Mouse (Mus musculus): ENCODE data around the gene Zfp90. TPM values are rescaled to one million over a fixed set of nuclear protein-coding genes. Genes with fewer than 3 reads are reported as not detected.

The Zfp90 gene
- polyA plus RNA-seq (2016; fragmentation: Nextera tagmentation; extraction: Ambion mirVana): 36.5 and 41.1 TPM in 2 replicates

DNA sequence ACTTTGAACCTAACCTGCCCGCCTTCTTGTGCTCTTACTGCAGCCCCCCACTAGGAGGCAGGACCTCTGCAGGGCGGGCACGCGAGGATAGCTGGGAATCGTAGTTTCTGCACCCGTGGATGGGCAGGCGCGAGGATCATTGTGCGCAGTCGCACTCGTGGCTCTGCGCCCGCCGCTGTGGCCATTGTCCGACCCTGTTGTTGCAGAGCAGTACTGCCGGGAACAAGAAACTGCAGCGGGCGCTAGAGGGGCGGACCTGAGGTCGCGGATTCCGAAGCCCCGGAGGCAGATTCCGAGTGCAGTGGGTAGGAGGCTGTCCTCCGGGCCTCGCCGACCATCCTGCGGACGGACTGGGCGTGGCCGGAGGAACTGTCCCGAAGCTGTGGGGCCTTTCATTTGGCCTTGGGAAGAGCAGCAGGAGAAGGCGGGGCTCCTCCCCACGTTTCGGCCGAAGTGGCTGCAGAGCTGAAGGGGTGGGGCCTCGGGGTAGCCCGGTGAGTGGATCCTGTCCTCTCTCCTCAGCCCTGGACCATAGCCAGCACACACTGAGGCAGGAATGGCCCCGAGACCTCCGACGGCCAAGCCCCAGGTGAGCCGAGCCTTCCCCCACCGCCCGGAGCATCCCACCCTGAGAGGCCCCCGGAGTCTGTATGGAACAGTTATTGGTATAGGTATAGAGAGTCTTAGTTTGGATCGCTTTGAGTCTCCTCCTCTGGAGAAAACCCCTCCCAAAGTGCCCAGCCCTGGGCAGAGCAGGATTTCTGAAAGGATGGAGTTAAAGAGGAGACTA, at the start of gene Zfp90:
Gene Zfp90, plus strand, starts transcription at position 146 of the 790 bp plus-strand sequence.
- peaks cover 12% of the 10 kb centered on the region; the same call in 1 of the 2 replicates for H3K9me3 ChIP-seq
- ATAC-seq (ENCODE audit: low FRiP score): peak; percentile 98
- WGBS: under 1% methylated on average over 46 of the region's 46 CpGs
- no peaks in the 10 kb centered on the region for H3K27me3 ChIP-seq
- peaks cover 7% of the 10 kb centered on the region for H3K4me1 ChIP-seq
- peak within 1 kb of the TSS; percentile 98 for H3K27ac ChIP-seq
- peak within 1 kb of the TSS; percentile 71 for H3K4me2 ChIP-seq
- H3K9ac ChIP-seq: peak within 1 kb of the TSS; percentile 88
- peaks cover 33% of the 10 kb centered on the region for H3K36me3 ChIP-seq (replicated peaks)
- H3K4me3 ChIP-seq (replicated peaks): peak within 1 kb of the TSS; percentile 77

DNA sequence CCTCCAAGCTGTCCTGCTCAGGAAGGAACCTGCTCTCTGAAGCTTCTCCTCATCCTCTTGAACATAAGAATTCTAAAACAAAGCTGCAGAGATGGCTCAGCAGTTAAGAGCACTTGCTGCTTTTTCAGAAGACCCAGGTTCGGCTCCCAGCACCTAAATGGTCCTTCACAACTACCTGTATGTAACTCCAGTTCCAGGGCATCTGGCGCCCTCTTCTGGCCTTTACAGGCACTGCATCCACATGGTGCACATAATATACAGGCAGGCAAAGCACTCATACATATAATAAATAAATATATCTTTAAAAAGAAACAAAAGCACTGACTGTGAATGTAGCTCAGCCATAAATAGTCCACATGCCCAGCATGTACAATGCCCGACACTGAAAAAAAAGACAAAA, 46.6 kb upstream of the Zfp90 start:
- Histone ChIP-seq H3K27me3 (no peaks in the 10 kb centered on the region), H3K9me3 (no peaks in the 10 kb centered on the region), H3K36me3 (replicated peaks) (no peaks in the 10 kb centered on the region), H3K9ac (no peak overlapping the region), H3K27ac (no peak overlapping the region), H3K4me1 (no peaks in the 10 kb centered on the region), H3K4me3 (replicated peaks) (no peak overlapping the region), H3K4me2 (no peak overlapping the region)
- 69% methylated on average over 3 of the region's 3 CpGs for WGBS
- no peak for ATAC-seq (ENCODE audit: low FRiP score)

DNA sequence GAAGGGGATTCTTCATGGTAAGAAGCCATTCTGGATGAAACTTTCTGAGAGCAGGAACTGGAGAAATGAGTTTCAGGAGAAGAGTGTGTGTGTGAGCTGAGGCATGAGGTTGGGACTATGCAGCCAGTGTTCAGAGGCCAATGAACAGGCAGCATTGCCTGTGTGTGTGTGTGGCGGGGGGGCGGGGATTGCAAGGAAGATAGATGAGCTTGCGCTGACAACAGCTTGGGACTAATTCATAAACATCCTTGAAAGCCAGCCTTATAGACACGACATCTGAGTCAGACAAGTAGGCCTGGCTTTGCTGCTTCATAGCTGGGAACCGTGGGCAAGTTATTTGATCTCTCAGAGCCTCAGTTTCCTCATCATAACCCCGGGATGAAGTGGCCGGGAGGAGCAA, 46.1 kb upstream of the Zfp90 start:
- no peaks in the 10 kb centered on the region for H3K4me1 ChIP-seq
- 86% methylated on average over 7 of the region's 7 CpGs for WGBS
- H3K9me3 ChIP-seq: no peaks in the 10 kb centered on the region
- H3K27me3 ChIP-seq: no peaks in the 10 kb centered on the region
- no peak overlapping the region for H3K4me2 ChIP-seq
- ATAC-seq (ENCODE audit: low FRiP score): no peak
- no peak overlapping the region for H3K4me3 ChIP-seq (replicated peaks)
- no peak overlapping the region for H3K9ac ChIP-seq
- no peaks in the 10 kb centered on the region for H3K36me3 ChIP-seq (replicated peaks)
- no peak overlapping the region for H3K27ac ChIP-seq

DNA sequence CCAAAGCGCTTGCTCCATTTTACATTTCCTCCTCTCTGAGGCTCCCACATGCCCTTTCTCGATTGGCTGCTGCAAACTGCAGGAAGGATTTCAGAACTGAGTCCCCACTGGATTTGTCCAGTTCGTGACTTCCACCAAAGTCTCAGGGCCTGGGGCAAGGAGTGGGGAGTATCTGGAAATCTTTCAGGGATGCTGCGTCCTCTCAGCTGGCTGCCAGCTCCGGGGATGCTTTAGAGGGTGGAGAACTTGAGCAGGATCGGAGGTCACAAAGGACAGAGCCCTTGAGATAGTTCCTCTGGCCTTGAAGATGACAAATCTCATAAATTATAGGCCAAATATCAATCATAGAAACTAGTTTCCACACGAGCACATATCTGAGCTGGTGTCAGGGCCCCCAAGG, 39.2 kb upstream of the Zfp90 start:
- H3K27me3 ChIP-seq: no peaks in the 10 kb centered on the region
- peaks cover 6% of the 10 kb centered on the region; the same call in 1 of the 2 replicates for H3K4me1 ChIP-seq
- H3K36me3 ChIP-seq (replicated peaks): no peaks in the 10 kb centered on the region
- no peak overlapping the region for H3K4me2 ChIP-seq
- no peak for ATAC-seq (ENCODE audit: low FRiP score)
- no peak overlapping the region for H3K27ac ChIP-seq
- H3K9ac ChIP-seq: no peak overlapping the region
- H3K9me3 ChIP-seq: no peaks in the 10 kb centered on the region
- no peak overlapping the region for H3K4me3 ChIP-seq (replicated peaks)
- 90% methylated on average over 7 of the region's 7 CpGs for WGBS

DNA sequence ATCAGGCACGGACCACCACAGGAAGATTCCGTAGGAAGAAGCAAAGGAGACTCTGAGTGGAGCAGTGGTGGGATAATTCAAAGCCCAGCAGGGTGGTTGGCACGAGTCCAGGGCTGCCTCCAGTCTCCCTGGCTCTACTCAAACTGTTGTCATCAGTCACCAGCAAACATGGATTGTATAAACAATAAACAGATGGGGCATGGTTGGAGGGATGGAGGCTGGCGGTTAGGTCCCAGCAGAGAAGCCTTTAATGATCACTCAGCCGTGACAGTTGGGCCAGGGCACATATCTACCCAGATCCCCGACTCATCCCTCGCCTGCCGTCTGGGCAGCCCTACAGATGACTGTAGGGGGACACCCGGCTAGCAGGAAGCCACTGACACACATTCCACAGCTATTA, 38.3 kb upstream of the Zfp90 start:
- Histone ChIP-seq H3K27me3 (no peaks in the 10 kb centered on the region), H3K27ac (no peak overlapping the region), H3K4me2 (no peak overlapping the region), H3K9me3 (no peaks in the 10 kb centered on the region), H3K4me1 (peaks cover 6% of the 10 kb centered on the region; the same call in 1 of the 2 replicates), H3K36me3 (replicated peaks) (no peaks in the 10 kb centered on the region), H3K9ac (no peak overlapping the region), H3K4me3 (replicated peaks) (no peak overlapping the region)
- ATAC-seq (ENCODE audit: low FRiP score): 0 out of 2 replicates have a peak, but pooled peaks have one; percentile 33
- 28% methylated on average over 9 of the region's 9 CpGs for WGBS

DNA sequence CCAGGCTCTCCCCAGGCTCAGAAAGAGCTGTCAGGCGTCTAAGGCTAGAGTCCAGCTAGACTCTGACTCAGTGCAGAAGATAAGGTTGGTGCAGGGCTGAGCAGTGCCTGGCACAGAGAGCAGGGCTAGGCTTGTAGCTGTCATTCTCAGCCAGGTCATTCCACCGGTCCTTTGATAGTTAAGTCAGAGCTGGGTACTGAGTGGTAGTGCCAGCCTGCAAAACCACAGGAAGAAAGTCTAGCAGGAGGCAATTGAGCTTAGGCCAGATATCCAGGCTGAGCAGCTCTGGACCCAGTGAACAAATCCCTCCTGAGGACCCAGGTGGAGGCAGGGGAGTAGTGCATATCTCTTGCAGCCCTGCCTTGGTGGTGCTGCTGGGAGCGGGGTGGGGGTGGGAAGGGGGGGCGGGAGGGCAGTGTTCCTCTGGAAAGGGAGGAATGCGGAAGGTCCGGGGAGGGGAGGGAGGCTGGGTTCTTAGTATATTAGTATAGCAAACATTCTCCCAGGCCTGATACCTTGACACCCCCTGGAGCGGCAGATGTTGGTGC, 36.6 kb upstream of the Zfp90 start:
- H3K27ac ChIP-seq: no peak overlapping the region
- no peak overlapping the region for H3K9ac ChIP-seq
- no peaks in the 10 kb centered on the region for H3K9me3 ChIP-seq
- H3K36me3 ChIP-seq (replicated peaks): no peaks in the 10 kb centered on the region
- no peak for ATAC-seq (ENCODE audit: low FRiP score)
- 68% methylated on average over 7 of the region's 7 CpGs for WGBS
- no peak overlapping the region for H3K4me2 ChIP-seq
- H3K4me3 ChIP-seq (replicated peaks): no peak overlapping the region
- no peaks in the 10 kb centered on the region for H3K27me3 ChIP-seq
- peaks cover 6% of the 10 kb centered on the region; the same call in 1 of the 2 replicates for H3K4me1 ChIP-seq

DNA sequence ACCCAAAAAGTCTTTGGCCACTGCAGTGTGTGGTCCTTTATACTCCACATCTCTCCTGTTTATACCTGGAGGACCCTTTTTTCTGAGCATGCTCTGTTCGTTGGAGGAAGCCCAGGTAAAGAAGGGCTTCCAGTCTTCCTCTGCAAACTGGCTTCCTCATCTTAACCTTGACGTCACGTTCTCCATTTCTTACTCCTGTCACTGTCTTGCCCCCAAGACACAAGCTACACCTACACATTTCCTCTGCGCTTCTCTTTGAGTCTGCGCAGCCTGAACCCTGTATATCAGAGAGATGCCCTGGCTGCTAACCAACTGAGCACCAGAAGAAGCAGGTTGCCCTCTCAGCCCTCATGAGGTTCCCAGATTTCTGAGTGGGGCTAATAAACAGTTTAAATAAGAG, 35.8 kb upstream of the Zfp90 start:
- Histone ChIP-seq H3K4me3 (replicated peaks) (no peak overlapping the region), H3K9ac (no peak overlapping the region), H3K27me3 (no peaks in the 10 kb centered on the region), H3K4me1 (peaks cover 6% of the 10 kb centered on the region; the same call in 1 of the 2 replicates), H3K27ac (no peak overlapping the region), H3K36me3 (replicated peaks) (no peaks in the 10 kb centered on the region), H3K4me2 (no peak overlapping the region), H3K9me3 (no peaks in the 10 kb centered on the region)
- 89% methylated on average over 5 of the region's 5 CpGs for WGBS
- ATAC-seq (ENCODE audit: low FRiP score): no peak

DNA sequence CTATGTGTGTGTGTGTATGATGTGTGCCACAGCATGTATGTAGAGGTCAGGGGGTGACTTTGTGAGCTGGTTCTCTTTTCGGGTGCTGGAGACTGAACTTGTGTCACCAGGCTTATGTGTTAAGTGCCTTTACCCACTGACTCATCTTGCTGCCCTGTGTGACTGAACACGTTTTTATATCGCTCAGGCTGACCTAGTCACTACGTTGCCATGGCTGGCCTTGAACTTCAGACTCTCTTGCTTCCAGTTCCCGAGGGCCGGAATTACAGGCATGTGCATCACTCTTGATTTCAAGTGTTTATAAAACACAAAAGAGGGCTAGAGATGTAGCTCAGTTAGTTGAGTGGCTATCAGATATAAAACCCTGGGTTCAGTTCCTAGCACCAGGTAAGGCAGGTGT, 34.1 kb upstream of the Zfp90 start:
- no peak overlapping the region for H3K4me3 ChIP-seq (replicated peaks)
- no peak overlapping the region for H3K27ac ChIP-seq
- H3K4me2 ChIP-seq: no peak overlapping the region
- no peaks in the 10 kb centered on the region for H3K27me3 ChIP-seq
- H3K9ac ChIP-seq: no peak overlapping the region
- H3K9me3 ChIP-seq: no peaks in the 10 kb centered on the region
- ATAC-seq (ENCODE audit: low FRiP score): no peak
- peaks cover 6% of the 10 kb centered on the region; the same call in 1 of the 2 replicates for H3K4me1 ChIP-seq
- 89% methylated on average over 6 of the region's 6 CpGs for whole genome bisulfite sequencing
- H3K36me3 ChIP-seq (replicated peaks): no peaks in the 10 kb centered on the region

DNA sequence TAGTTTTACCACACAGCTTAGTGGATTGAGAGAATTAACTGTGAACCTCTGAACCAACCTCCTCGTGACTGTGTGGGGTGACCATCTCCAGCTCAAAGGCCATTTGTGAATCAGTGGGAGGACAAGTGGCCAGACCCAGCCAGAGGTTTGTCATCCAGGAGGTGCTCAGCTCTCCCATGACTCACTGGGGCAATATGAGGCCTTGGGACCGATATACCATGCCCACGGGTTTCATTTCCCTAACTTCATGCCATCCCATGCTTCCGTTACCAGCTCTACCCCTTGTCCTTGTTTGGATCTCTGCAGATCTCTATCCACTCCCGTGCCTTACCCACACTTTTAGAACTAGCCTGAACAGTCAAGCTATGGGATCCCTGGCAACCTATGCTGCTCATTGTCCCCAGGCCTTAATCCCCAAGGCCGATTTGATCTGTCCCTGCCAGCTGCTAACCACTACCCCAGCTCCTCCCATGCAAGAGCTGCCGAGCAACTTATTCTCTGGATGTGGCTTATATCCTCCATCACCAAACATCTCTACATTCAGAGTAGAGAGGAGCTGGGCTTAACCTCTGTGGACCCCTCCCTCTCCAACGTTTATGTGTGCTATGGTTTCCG, 27.2 kb upstream of the Zfp90 start:
- 82% methylated on average over 9 of the region's 9 CpGs for WGBS
- H3K4me1 ChIP-seq: no peaks in the 10 kb centered on the region

DNA sequence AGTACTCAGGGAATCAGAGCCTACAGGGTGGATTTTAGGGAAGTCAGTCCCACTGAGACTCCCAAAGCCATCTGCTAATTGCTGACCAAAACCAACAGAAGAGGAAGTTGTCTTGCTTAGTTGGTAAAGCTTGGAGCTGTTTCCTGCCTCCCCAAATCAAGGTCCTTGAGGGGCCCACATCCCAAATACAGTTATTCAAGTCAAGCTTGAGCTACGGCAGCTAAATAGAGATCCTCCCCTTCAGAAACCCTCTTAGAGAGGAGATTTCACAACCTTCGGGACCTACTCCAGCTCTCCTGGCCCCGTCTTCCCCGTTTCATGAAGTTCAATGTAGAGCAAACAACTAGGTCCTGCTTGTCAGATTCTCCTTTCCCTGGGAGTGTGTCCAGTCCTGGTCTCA, 20.6 kb upstream of the Zfp90 start:
- Histone ChIP-seq H3K27ac (no peak overlapping the region), H3K27me3 (no peaks in the 10 kb centered on the region), H3K36me3 (replicated peaks) (no peaks in the 10 kb centered on the region), H3K9ac (no peak overlapping the region), H3K4me1 (no peaks in the 10 kb centered on the region), H3K9me3 (no peaks in the 10 kb centered on the region), H3K4me3 (replicated peaks) (no peak overlapping the region), H3K4me2 (no peak overlapping the region)
- ATAC-seq (ENCODE audit: low FRiP score): no peak
- WGBS: 91% methylated on average over 4 of the region's 4 CpGs

More for the DNA sequence above, 27.2 kb upstream of the Zfp90 start:
- Histone ChIP-seq H3K27ac (no peak overlapping the region), H3K4me2 (no peak overlapping the region), H3K9me3 (no peaks in the 10 kb centered on the region), H3K4me3 (replicated peaks) (no peak overlapping the region), H3K27me3 (no peaks in the 10 kb centered on the region), H3K36me3 (replicated peaks) (no peaks in the 10 kb centered on the region), H3K9ac (no peak overlapping the region)
- ATAC-seq (ENCODE audit: low FRiP score): no peak

DNA sequence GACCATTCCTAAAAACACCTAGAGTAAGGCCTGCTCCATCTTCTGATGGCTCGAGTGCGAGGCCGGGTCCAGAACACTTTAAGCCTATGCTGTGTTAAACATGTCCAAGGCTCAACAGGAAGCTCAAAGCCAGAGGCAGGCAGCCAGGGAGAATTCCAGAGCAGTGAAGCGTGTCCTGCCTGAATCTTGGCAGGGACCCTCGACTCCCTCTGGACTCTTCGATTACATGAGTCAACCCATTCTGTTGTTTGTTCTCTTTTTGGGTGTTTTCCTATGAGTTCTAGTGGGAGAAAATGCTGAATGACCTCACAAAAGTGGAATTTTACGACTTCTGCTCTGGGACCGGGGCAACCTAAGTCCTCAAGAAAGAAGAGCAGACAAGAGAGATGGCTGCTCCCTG, 15.4 kb upstream of the Zfp90 start:
- H3K36me3 ChIP-seq (replicated peaks): no peaks in the 10 kb centered on the region
- H3K27me3 ChIP-seq: no peaks in the 10 kb centered on the region
- H3K27ac ChIP-seq: no peak overlapping the region
- H3K4me1 ChIP-seq: no peaks in the 10 kb centered on the region; the same call in 1 of the 2 replicates
- no peak overlapping the region for H3K4me2 ChIP-seq
- no peak overlapping the region for H3K4me3 ChIP-seq (replicated peaks)
- no peak for ATAC-seq (ENCODE audit: low FRiP score)
- WGBS: 66% methylated on average over 8 of the region's 8 CpGs
- no peak overlapping the region for H3K9ac ChIP-seq
- no peaks in the 10 kb centered on the region for H3K9me3 ChIP-seq

DNA sequence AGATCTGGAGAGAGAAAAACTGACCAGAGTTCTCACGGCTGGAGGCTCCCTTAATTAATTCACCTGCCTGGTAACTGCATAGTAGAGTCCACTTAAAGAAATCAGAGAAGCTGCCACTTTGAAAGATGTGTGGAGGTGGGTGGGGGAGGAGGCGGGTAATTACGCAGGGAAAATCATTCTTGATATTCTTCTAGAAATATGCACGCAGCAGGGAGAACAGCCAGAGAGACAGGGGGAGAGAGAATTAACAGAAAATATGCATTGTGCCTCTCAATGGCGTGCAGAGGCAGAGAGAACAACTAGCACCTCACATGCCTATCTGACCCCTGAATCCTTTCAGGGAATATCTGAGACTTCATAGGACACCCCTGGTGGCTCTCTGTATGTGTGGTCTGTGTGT, 14.9 kb upstream of the Zfp90 start:
- WGBS: 56% methylated on average over 5 of the region's 5 CpGs
- Histone ChIP-seq H3K27me3 (no peaks in the 10 kb centered on the region), H3K4me3 (replicated peaks) (no peak overlapping the region), H3K9me3 (no peaks in the 10 kb centered on the region), H3K27ac (no peak overlapping the region), H3K4me2 (no peak overlapping the region), H3K4me1 (no peaks in the 10 kb centered on the region; the same call in 1 of the 2 replicates), H3K9ac (0 out of 2 replicates have a peak overlapping the region, but pooled peaks have one; percentile 22), H3K36me3 (replicated peaks) (no peaks in the 10 kb centered on the region)
- no peak for ATAC-seq (ENCODE audit: low FRiP score)

All from forebrain, embryonic 12.5 days (tissue).